Mouse (Mus musculus) limb, embryonic 14.5 days (tissue): Measurements from ENCODE around the gene Aire. TPM values are rescaled to one million over a fixed set of nuclear protein-coding genes. Genes with fewer than 3 reads are reported as not detected.
A peak's percentile ranks its signal among the peaks of the same experiment; 100 is the strongest.

Source experiments
- ATAC-seq: fragments of 200-750 bp; cut with Nextera tagmentation; 2 replicates; pipeline ENCODE4 v1.8.0; 2017; ENCODE audit warnings: low read depth, moderate number of reproducible peaks, moderate TSS enrichment; ENCODE audit not compliant: low FRiP score
- DNase-seq: peaks from one replicate; pipeline ENCODE4 v3.0.0-alpha.2; 2015; ENCODE audit warnings: low spot score
- H3K27ac ChIP-seq: fragments of 300-500 bp; sonication (generic); replicated peaks from 2 replicates; pipeline ENCODE4 v1.5.1; 2014; ENCODE audit warnings: low read depth, mild to moderate bottlenecking, low read length, moderate library complexity, mixed read lengths
- H3K27me3 ChIP-seq: fragments of 300-500 bp; sonication (generic); 2 replicates; pipeline ENCODE4 v1.6.1; 2014; ENCODE audit warnings: low read length, mixed read lengths; ENCODE audit not compliant: control insufficient read depth, insufficient read depth
- H3K36me3 ChIP-seq: fragments of 300-500 bp; sonication (generic); 2 replicates; pipeline ENCODE4 v1.6.1; 2014; ENCODE audit warnings: mild to moderate bottlenecking, low read length, moderate library complexity, mixed read lengths; ENCODE audit not compliant: control insufficient read depth, insufficient read depth
- H3K4me1 ChIP-seq: fragments of 300-500 bp; sonication (generic); 2 replicates; pipeline ENCODE4 v1.6.1; 2014; ENCODE audit warnings: antibody characterized with exemption, low read length, mixed read lengths; ENCODE audit not compliant: control insufficient read depth, insufficient read depth
- H3K4me2 ChIP-seq: fragments of 300-500 bp; sonication (generic); replicated peaks from 2 replicates; pipeline ENCODE4 v1.6.1; 2014; ENCODE audit warnings: low read depth, mild to moderate bottlenecking, low read length, moderate library complexity; ENCODE audit not compliant: severe bottlenecking
- H3K4me3 ChIP-seq: fragments of 300-500 bp; sonication (generic); replicated peaks from 2 replicates; pipeline ENCODE4 v1.5.1; 2014; ENCODE audit warnings: low read length
- H3K9ac ChIP-seq: fragments of 300-500 bp; sonication (generic); 2 replicates; pipeline ENCODE4 v1.6.1; 2014; ENCODE audit warnings: mild to moderate bottlenecking, low read depth, low read length, moderate library complexity; ENCODE audit not compliant: severe bottlenecking
- H3K9me3 ChIP-seq: fragments of 300-500 bp; sonication (generic); 2 replicates; pipeline ENCODE4 v1.6.1; 2016; ENCODE audit warnings: low read length; ENCODE audit not compliant: control insufficient read depth
- POLR2A ChIP-seq: fragments of 200-500 bp; IDR thresholded peaks from 2 replicates; pipeline ENCODE4 v1.8.0; 2012; ENCODE audit warnings: inconsistent platforms, mild to moderate bottlenecking, moderate library complexity, borderline replicate concordance; ENCODE audit not compliant: insufficient read depth, insufficient read length; ENCODE audit errors: extremely low read depth
- WGBS: fragments of 180-500 bp; shearing (Covaris S2); extraction: QIAGEN DNeasy Blood & Tissue Kit; methylation state at CpG from one replicate; pipeline ENCODE4 v1.1.7; 2014; 5-methylcytosine and 5-hydroxymethylcytosine counted together
- polyA plus RNA-seq, 2 experiments: library from polyadenylated mRNA; depleted of rRNA in 1 of 2; stranded (reverse) in 1 of 2; unstranded in 1 of 2; fragments of >200 nt; fragmentation: Nextera tagmentation in 1 of 2; extraction: Ambion mirVana in 1 of 2; gene quantifications; 2 replicates each; pipeline versions ENCODE4 v1.2.1 to v1.2.3; 2012 to 2014

Gene Aire
- polyA plus RNA-seq, 2 experiments: 0.28 to 4.3 TPM

DNA sequence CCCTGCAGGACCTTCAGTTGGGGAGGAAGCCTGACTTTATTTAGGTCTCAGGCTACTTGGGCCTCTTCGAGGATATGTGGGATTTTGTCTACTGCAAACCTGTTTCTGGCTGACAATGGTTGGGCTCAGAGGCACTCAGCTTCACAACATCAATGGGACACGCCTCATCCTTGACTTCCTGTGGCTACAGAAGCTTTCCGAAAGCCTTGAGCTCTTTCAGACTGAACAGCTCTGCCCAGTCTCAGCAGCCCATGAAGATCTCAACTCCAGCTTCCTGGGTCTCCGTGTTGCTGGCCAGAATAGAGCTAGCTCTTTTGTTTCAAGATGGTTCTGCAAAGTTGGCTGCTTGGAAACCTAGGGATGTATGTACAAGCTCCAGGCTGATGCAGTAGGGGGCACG lies 34.9 kb upstream of the Aire start:
- H3K9me3 ChIP-seq: no peaks in the 10 kb centered on the region
- H3K27ac ChIP-seq: no peak overlapping the region
- H3K4me3 ChIP-seq: no peak overlapping the region
- ATAC-seq: no peak
- 79% methylated on average over 5 of the region's 5 CpGs for WGBS
- H3K4me2 ChIP-seq: no peak overlapping the region
- H3K9ac ChIP-seq: no peak overlapping the region
- H3K27me3 ChIP-seq: no peaks in the 10 kb centered on the region
- H3K4me1 ChIP-seq: no peaks in the 10 kb centered on the region
- TF ChIP-seq POLR2A: no peak
- H3K36me3 ChIP-seq: no peaks in the 10 kb centered on the region
- DNase-seq: no peak

DNA sequence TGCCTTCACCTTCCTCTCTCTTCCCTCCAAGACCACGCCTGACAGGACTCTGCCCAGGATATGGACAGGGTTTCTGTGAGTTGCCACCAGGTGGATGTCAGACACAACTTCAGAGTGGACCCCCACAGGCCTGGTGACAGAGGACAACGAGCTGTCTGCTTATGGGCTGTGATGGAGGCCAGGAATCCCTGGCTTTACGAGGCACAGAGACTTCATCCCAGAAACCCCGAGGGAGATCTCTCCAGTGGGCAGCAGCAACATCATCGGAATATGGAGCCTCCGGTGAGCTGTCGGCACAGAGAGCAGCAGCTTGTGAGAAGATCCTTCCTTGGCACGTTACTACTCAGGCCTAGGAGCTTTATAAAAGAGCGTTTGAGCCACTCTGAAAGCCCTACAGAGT lies 34.5 kb upstream of the Aire start:
- no peaks in the 10 kb centered on the region for H3K9me3 ChIP-seq
- no peak overlapping the region for H3K27ac ChIP-seq
- DNase-seq (no peak), ATAC-seq (no peak)
- H3K27me3 ChIP-seq: no peaks in the 10 kb centered on the region
- H3K4me3 ChIP-seq: no peak overlapping the region
- TF ChIP-seq POLR2A: no peak
- no peaks in the 10 kb centered on the region for H3K36me3 ChIP-seq
- no peaks in the 10 kb centered on the region for H3K4me1 ChIP-seq
- no peak overlapping the region for H3K9ac ChIP-seq
- WGBS: 76% methylated on average over 9 of the region's 9 CpGs
- no peak overlapping the region for H3K4me2 ChIP-seq

DNA sequence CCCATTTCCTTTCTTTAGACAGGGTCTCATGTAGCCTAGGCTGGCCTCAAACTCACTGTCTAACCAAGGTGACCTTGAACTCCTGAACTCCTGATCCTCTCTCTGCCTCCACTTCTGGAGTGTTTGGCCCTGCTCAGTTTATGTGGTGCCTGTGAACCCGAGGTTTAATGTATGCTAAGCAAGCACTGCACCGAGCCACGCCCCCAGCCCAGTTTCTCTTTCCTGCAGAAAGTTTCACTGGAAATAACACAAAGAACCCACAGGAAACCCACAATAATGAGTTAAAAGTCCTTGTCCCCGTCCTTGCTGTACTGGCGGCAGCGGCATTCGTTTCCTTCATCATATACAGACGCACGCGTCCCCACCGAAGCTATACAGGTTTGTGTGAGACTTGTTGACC lies 31.6 kb upstream of the Aire start:
- no peak overlapping the region for H3K4me3 ChIP-seq
- H3K4me1 ChIP-seq: 0 out of 2 replicates have a peak, but pooled peaks cover 1% of the 10 kb centered on the region
- H3K27me3 ChIP-seq: no peaks in the 10 kb centered on the region
- no peak overlapping the region for H3K27ac ChIP-seq
- no peak overlapping the region for H3K9ac ChIP-seq
- no peaks in the 10 kb centered on the region for H3K36me3 ChIP-seq
- H3K4me2 ChIP-seq: no peak overlapping the region
- TF ChIP-seq POLR2A: no peak
- ATAC-seq: no peak
- 76% methylated on average over 11 of the region's 11 CpGs for WGBS
- no peak for DNase-seq
- no peaks in the 10 kb centered on the region for H3K9me3 ChIP-seq

DNA sequence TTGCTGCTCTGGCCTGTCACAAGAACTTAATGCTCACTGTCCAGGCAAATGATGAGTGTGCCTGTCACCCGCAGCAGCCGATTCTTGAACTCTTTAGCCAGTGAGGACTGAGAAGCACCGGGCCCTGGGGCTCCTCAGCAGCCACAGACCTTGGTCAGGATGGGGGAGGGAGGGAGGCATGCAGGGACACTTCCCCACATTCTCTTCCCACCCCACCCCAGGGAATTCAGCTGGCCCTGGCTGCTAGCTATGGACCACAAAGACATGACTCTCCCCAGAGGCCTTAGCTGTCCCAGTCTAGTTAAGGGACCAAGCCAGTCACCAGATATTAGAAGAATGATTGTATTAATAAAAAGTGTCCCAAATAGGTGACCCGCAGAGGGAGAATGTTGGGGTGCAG lies 30.7 kb upstream of the Aire start:
- no peak for ATAC-seq
- H3K4me1 ChIP-seq: 0 out of 2 replicates have a peak, but pooled peaks cover 4% of the 10 kb centered on the region
- no peak for DNase-seq
- 68% methylated on average over 3 of the region's 4 CpGs for WGBS
- TF ChIP-seq POLR2A: no peak
- no peak overlapping the region for H3K9ac ChIP-seq
- H3K9me3 ChIP-seq: no peaks in the 10 kb centered on the region
- H3K36me3 ChIP-seq: no peaks in the 10 kb centered on the region
- no peak overlapping the region for H3K27ac ChIP-seq
- H3K27me3 ChIP-seq: no peaks in the 10 kb centered on the region
- H3K4me2 ChIP-seq: no peak overlapping the region
- H3K4me3 ChIP-seq: no peak overlapping the region

DNA sequence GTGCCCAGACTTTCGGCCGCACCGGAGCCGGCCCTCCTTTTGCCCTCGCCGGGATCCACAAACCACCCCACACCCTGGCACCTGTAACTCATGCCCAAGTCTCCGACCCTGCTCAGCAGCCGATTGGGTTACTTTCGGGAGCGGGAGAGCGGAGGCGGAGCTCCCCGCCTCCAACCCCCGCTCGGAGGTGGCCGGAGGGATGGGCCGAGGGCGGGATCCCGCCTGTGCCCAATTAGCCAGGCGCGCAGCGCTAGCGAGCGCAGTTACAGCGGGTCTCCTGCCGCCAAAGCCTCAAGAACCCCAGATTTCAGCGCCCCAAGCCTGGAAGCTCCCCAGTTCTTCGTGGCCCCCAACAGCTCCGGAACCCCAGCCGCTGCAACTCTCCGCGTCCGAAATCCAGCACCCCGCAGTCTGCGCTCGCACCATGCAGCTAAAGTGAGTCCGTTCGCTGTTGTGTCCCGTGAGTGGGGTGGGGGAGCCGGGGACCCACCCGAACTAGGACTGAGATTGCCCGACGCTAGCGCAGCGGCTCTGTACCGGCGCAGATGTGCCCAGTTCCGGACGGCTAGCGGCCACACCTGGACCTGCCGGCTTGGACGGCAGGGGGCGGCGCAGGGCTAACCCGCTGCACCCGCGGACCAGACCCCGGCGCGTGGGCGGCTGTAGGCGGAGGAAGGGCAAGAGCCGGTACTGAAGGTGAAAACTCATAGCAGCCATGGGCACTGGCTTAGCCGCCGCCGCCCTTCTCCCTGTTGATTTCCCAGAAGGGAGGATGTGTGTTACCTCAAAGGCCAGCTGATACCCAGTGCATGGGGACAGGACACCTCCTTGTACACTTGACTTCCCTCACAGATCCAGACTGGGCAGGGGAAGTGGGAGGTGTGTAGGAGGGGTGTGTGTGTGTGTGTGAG lies 25.9 kb upstream of the Aire start, which contains the start of gene Icosl:
Icosl (plus strand) TSS at position 202 of the 911 bp plus-strand sequence.
- Histone ChIP-seq H3K27ac (no peak within 1 kb of the TSS), H3K36me3 (no peaks in the 10 kb centered on the region), H3K9me3 (no peaks in the 10 kb centered on the region), H3K4me2 (peak within 1 kb of the TSS; percentile 97), H3K4me1 (0 out of 2 replicates have a peak, but pooled peaks cover 4% of the 10 kb centered on the region), H3K9ac (peak within 1 kb of the TSS; percentile 61), H3K27me3 (no peaks in the 10 kb centered on the region), H3K4me3 (peak within 1 kb of the TSS; percentile 65)
- peak; percentile 92 for ATAC-seq
- WGBS: 1% methylated on average over 63 of the region's 66 CpGs
- no peak for TF ChIP-seq POLR2A
- DNase-seq: peak; percentile 71
